Mouse (Mus musculus): ENCODE data around the gene Epha5.

GRCm38 (mm10) chr5:84413026-84413425 is 4.2 kb downstream of the Epha5 start:
- no peak for TF ChIP-seq CTCF (IDR thresholded peaks at IDR 0.05; ENCODE audit: extremely low read depth, insufficient read depth, low read length)
- no peak for TF ChIP-seq POLR2A (IDR thresholded peaks at IDR 0.05; ENCODE audit: extremely low read depth, insufficient read depth, low read length)
